Mouse (Mus musculus) MEL (cell line): ENCODE data around the gene Sap30l. TPM values are rescaled to one million over a fixed set of nuclear protein-coding genes. Genes with fewer than 3 reads are reported as not detected.

Source experiments
- DNase-seq: peaks from one replicate; pipeline ENCODE4 v3.0.0; 2011; ENCODE audit warnings: low read depth, low spot score
- H3K27ac ChIP-seq: 2 replicates; pipeline ENCODE4 v1.5.1; 2012; ENCODE audit warnings: low read depth, mild to moderate bottlenecking, control low read depth, low read length, moderate library complexity; ENCODE audit not compliant: control insufficient read depth
- H3K27me3 ChIP-seq, 2 experiments: fragments of 150-350 bp in 1 of 2; sonication (generic) in 1 of 2; 2 replicates each; pipeline ENCODE4 v1.6.1; 2012; ENCODE audit warnings: low read length in 2 of 2, mild to moderate bottlenecking in 2 of 2, improper control_type of control experiment in 1 of 2, moderate library complexity in 1 of 2; ENCODE audit not compliant: insufficient read depth in 2 of 2, control insufficient read depth in 1 of 2
- H3K36me3 ChIP-seq, 2 experiments: 2 replicates each; pipeline ENCODE4 v1.6.1; 2012 to 2014; ENCODE audit warnings: low read length in 2 of 2, improper control_type of control experiment in 1 of 2, inconsistent platforms in 1 of 2, mild to moderate bottlenecking in 1 of 2; ENCODE audit not compliant: insufficient read depth in 2 of 2, control insufficient read depth in 1 of 2
- H3K4me1 ChIP-seq, 2 experiments: fragments of 150-350 bp in 1 of 2; sonication (generic) in 1 of 2; 2 replicates each; pipeline ENCODE4 v1.6.1; 2012; ENCODE audit warnings: low read length in 2 of 2, improper control_type of control experiment in 1 of 2, mild to moderate bottlenecking in 1 of 2; ENCODE audit not compliant: insufficient read depth in 2 of 2, control insufficient read depth in 1 of 2
- H3K4me3 ChIP-seq, 2 experiments: fragments of 150-350 bp in 1 of 2; sonication (generic) in 1 of 2; 2 replicates each; pipeline ENCODE4 v1.5.1; 2012; ENCODE audit warnings: low read depth in 2 of 2, low read length in 2 of 2, mild to moderate bottlenecking in 2 of 2, moderate library complexity in 2 of 2, control low read depth in 1 of 2, improper control_type of control experiment in 1 of 2; ENCODE audit not compliant: control insufficient read depth in 1 of 2, insufficient read depth in 1 of 2
- H3K79me2 ChIP-seq: 2 replicates; pipeline ENCODE4 v1.6.1; 2012; ENCODE audit warnings: mild to moderate bottlenecking, low read length, moderate library complexity; ENCODE audit not compliant: control insufficient read depth, poor library complexity, insufficient read depth
- H3K9ac ChIP-seq: 2 replicates; pipeline ENCODE4 v1.6.1; 2012; ENCODE audit warnings: low read depth, mild to moderate bottlenecking, control low read depth, low read length, moderate library complexity; ENCODE audit not compliant: control insufficient read depth, poor library complexity, severe bottlenecking
- H3K9me3 ChIP-seq: fragments of 150-350 bp; sonication (generic); replicated peaks from 2 replicates; pipeline ENCODE4 v1.6.1; 2012; ENCODE audit warnings: mild to moderate bottlenecking, low read length, improper control_type of control experiment, moderate library complexity; ENCODE audit not compliant: insufficient read depth
- BHLHE40 ChIP-seq: IDR thresholded peaks from 2 replicates; pipeline ENCODE4 v1.6.1; 2012; ENCODE audit warnings: low read depth, mild to moderate bottlenecking, inconsistent platforms, low read length, improper control_type of control experiment, borderline replicate concordance
- CHD1 ChIP-seq: IDR thresholded peaks from 2 replicates; pipeline ENCODE4 v1.6.1; 2012; ENCODE audit warnings: low read depth, mild to moderate bottlenecking, inconsistent platforms, low read length, improper control_type of control experiment
- E2F4 ChIP-seq: IDR thresholded peaks from 2 replicates; pipeline ENCODE4 v1.6.1; 2011; ENCODE audit warnings: low read depth, low read length, improper control_type of control experiment, borderline replicate concordance
- EP300 ChIP-seq, 2 experiments: IDR thresholded peaks; 2 replicates each; pipeline ENCODE4 v1.6.1; 2011; ENCODE audit warnings: improper control_type of control experiment in 2 of 2, low read length in 2 of 2, low read depth in 1 of 2, mild to moderate bottlenecking in 1 of 2
- HCFC1 ChIP-seq: IDR thresholded peaks from 2 replicates; pipeline ENCODE4 v1.6.1; 2012; ENCODE audit warnings: low read depth, mild to moderate bottlenecking, inconsistent platforms, low read length, improper control_type of control experiment, moderate library complexity
- KAT2A ChIP-seq: conservative IDR thresholded peaks from 2 replicates; pipeline ENCODE4 v1.6.1; 2012; ENCODE audit warnings: low read depth, low read length, improper control_type of control experiment, inconsistent platforms
- MEF2A ChIP-seq: IDR thresholded peaks from 2 replicates; pipeline ENCODE4 v1.6.1; 2014; ENCODE audit warnings: low read depth, mild to moderate bottlenecking, inconsistent platforms, low read length, improper control_type of control experiment; ENCODE audit not compliant: poor library complexity, insufficient replicate concordance, severe bottlenecking; ENCODE audit errors: extremely low read depth
- MXI1 ChIP-seq: IDR thresholded peaks from 2 replicates; pipeline ENCODE4 v1.6.1; 2011; ENCODE audit warnings: mild to moderate bottlenecking, low read depth, low read length, improper control_type of control experiment
- NELFE ChIP-seq: IDR thresholded peaks from 2 replicates; pipeline ENCODE4 v1.6.1; 2011; ENCODE audit warnings: low read depth, low read length, improper control_type of control experiment
- NRF1 ChIP-seq: IDR thresholded peaks from 2 replicates; pipeline ENCODE4 v1.6.1; 2014; ENCODE audit warnings: low read depth, mild to moderate bottlenecking, inconsistent platforms, low read length, improper control_type of control experiment, moderate library complexity; ENCODE audit not compliant: poor library complexity, insufficient read depth, severe bottlenecking
- POLR2AphosphoS2 ChIP-seq: IDR thresholded peaks from 2 replicates; pipeline ENCODE4 v1.6.1; 2011; ENCODE audit warnings: low read length, improper control_type of control experiment
- SIN3A ChIP-seq: IDR thresholded peaks from 2 replicates; pipeline ENCODE4 v1.6.1; 2012; ENCODE audit warnings: low read length, improper control_type of control experiment, inconsistent platforms
- SMC3 ChIP-seq: IDR thresholded peaks from 2 replicates; pipeline ENCODE4 v1.6.1; 2011; ENCODE audit warnings: low read depth, low read length, improper control_type of control experiment
- TAL1 ChIP-seq: IDR thresholded peaks from 2 replicates; pipeline ENCODE4 v1.6.1; 2012; ENCODE audit warnings: mild to moderate bottlenecking, inconsistent platforms, low read length, moderate library complexity, mixed read lengths
- TBP ChIP-seq: IDR thresholded peaks from 2 replicates; pipeline ENCODE4 v1.8.0; 2011; ENCODE audit warnings: low read depth, low read length, improper control_type of control experiment
- TCF12 ChIP-seq: IDR thresholded peaks from 2 replicates; pipeline ENCODE4 v1.6.1; 2014; ENCODE audit warnings: low read depth, mild to moderate bottlenecking, inconsistent platforms, low read length, improper control_type of control experiment, moderate library complexity
- UBTF ChIP-seq: IDR thresholded peaks from 2 replicates; pipeline ENCODE4 v1.6.1; 2012; ENCODE audit warnings: low read depth, mild to moderate bottlenecking, inconsistent platforms, low read length, improper control_type of control experiment, moderate library complexity, borderline replicate concordance; ENCODE audit not compliant: insufficient read depth
- ZC3H11A ChIP-seq: IDR thresholded peaks from 2 replicates; pipeline ENCODE4 v1.6.1; 2012; ENCODE audit warnings: low read depth, mild to moderate bottlenecking, inconsistent platforms, low read length, improper control_type of control experiment
- ZNF384 ChIP-seq: IDR thresholded peaks from 2 replicates; pipeline ENCODE4 v1.6.1; 2012; ENCODE audit warnings: low read depth, mild to moderate bottlenecking, inconsistent platforms, low read length, improper control_type of control experiment
- polyA plus RNA-seq, 2 experiments: library from polyadenylated mRNA; stranded (reverse) in 1 of 2; unstranded in 1 of 2; fragments of >175 nt in 1 of 2; fragments of >200 nt in 1 of 2; gene quantifications; 2 replicates each; pipeline versions ENCODE4 v1.2.1 to v1.2.4; 2012; ENCODE audit warnings: low replicate concordance in 2 of 2, low read depth in 1 of 2; ENCODE audit not compliant: insufficient read length in 2 of 2, insufficient read depth in 1 of 2, missing spikeins in 1 of 2
- total RNA-seq: library from RNA; depleted of rRNA; stranded (reverse); fragments of 300-350 nt; gene quantifications from 2 replicates; pipeline ENCODE4 v1.2.3, GENCODE M21; 2012

Gene Sap30l
- total and polyA plus RNA-seq, 3 experiments = 40.2 to 52.5 TPM; not detected in 1

DNA sequence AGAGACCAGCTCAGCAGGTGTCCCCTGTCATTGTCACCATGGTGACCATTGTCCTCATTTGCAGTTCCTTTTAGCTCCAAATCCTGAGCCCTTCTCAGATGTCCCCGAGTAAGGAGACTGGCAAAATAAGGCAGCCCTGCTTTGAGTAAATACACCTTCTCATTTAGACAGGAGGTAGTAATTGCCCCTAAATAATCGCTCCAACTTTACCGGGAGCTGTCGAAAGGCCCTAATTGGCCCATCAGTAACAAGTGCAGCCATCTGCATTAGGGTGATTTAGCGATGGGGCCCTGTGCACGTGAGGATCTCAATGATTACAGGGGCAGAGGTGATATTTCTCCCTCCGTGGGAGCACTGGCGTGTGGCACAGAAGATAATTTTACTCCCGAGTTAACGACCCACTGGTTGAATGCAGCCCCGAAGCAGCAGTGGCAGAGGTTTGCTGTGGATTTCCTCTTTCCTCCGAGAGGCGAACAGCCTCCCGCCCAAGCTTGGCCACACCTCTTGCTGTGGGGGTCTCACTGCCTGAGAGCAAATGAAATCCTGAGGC, 40.9 kb upstream of the Sap30l start:
- Histone ChIP-seq H3K9ac (no peak overlapping the region), H3K9me3 (no peaks in the 10 kb centered on the region), H3K4me1 (no peaks in the 10 kb centered on the region), H3K36me3 (no peaks in the 10 kb centered on the region), H3K79me2 (no peaks in the 10 kb centered on the region), H3K27me3 (no peaks in the 10 kb centered on the region), H3K4me3 (no peak overlapping the region), H3K27ac (no peak overlapping the region)
- TF ChIP-seq CHD1 (no peak), BHLHE40 (0 out of 2 replicates have a peak, but pooled peaks have one; percentile 39)
- DNase-seq = no peak

- TF ChIP-seq SIN3A (no peak), TCF12 (no peak), EP300 (IDR thresholded peaks at IDR 0.05; ENCODE audit: low read depth in 1 of 2, low read length in 2 of 2) (no peak), SMC3 (no peak), KAT2A (no peak), UBTF (no peak), MXI1 (no peak), CHD1 (no peak), MEF2A (no peak), ZC3H11A (no peak), BHLHE40 (no peak), POLR2AphosphoS2 (no peak), HCFC1 (no peak), ZNF384 (no peak), TBP (no peak), TAL1 (no peak), E2F4 (no peak), NRF1 (no peak), NELFE (no peak)
- TF ChIP-seq, all 39 proteins: peak for 0
- no peaks in the 10 kb centered on the region for H3K36me3 ChIP-seq
- no peak overlapping the region for H3K27ac ChIP-seq
- H3K79me2 ChIP-seq = no peaks in the 10 kb centered on the region
- no peaks in the 10 kb centered on the region for H3K4me1 ChIP-seq
- H3K4me3 ChIP-seq = no peak overlapping the region
- no peak for DNase-seq
- H3K9ac ChIP-seq = no peak overlapping the region
- H3K27me3 ChIP-seq = no peaks in the 10 kb centered on the region
- no peaks in the 10 kb centered on the region for H3K9me3 ChIP-seq
These were observed 40.1 kb upstream of the Sap30l start for GRCm38 (mm10) chr11:57761347-57761746.
